Mouse (Mus musculus) lung, postnatal 10 days (tissue): ENCODE data around the gene Btrc.

Experiments used
- DNase-seq: peaks from one replicate; pipeline ENCODE4 v3.0.0; 2021

Btrc gene

GRCm38 (mm10) chr19:45535929-45536328, 172.4 kb downstream of the Btrc start:
- DNase-seq, result no peak

DNA sequence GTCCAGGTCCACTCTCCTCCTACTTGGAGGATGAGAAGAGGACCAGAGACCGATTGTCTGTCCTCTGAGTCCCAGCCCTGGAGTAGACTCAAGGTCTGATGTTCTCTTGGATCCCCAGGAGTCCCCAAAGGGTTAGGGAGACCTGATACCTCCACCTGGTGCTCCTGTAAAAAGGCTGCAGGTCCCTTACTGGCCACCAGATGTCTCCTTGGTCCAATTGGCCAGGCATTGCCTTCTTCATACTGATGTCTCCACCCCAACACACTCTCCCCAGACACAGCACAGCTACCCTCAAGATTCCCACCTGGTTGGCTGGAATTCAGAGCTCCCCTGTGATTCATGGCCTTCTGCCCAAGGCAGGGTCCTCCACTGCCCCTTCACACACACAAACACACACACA, 174.0 kb downstream of the Btrc start:
- peak; percentile 76 for DNase-seq

DNA sequence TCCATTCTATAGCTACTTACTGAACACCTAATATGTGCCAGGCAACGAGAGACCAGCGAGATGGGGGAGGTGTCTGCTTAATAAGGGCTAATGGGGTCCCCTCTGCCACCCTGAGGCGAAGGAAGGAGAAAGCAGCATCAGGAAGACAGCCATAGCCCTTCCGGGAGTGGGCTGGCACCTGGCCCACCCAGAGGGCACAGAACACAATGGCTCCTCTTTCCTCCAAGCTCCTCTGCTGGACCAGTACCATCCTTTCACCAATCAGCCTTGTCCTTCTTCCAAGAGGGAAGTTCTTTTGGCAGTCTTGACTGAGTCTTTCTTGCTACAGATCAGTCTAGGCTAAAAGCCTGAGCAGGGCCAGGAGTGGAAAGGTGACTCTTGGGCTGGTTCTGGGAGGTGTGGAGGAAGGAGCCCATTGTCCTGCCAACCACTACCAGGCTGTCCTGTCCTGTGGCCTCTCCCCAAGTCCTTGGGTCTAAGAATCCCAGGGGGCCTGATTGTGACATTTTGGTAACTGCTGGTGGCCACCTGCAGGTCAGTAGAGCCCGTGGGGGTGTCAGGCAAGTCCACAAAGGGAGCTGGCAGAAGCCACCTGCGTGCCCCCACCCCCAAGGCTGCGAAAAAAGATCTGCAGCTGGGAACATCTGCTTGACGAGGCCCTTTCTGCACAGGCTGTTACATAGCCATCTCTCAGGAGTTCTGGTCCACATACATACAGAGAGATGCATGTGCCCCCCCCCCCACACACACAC, 177.3 kb downstream of the Btrc start:
- no peak for DNase-seq

DNA sequence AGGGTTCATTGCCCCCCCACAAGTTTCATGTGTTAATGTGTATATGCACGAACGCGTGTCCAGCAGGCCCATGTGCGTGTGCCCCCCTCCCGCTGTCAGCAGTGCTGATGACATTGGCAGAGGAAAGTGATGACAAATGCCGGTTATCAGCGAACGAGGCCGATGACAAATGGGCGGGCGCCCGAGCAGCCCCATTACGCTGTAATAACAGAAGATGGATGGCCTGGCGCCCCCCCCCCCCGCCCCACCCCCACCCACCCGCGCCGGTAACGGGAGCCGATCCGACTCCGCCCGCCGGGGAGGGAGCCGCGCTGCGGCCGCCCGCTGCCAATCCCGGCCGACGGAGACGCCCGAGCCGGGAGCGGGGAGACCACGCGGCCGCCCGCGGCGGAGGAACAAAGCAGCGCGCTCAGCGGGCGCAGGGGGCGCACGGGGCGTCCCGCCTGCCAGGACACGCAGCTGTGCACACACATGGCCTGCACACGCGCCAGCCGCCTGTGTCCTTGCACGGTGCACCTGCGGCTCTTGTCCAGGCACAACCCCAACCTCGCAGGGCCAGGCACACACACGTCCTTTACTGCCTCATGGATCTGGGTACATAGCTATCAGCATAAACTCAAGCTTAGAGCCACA, 178.0 kb downstream of the Btrc start:
- peak; percentile 53 for DNase-seq

DNA sequence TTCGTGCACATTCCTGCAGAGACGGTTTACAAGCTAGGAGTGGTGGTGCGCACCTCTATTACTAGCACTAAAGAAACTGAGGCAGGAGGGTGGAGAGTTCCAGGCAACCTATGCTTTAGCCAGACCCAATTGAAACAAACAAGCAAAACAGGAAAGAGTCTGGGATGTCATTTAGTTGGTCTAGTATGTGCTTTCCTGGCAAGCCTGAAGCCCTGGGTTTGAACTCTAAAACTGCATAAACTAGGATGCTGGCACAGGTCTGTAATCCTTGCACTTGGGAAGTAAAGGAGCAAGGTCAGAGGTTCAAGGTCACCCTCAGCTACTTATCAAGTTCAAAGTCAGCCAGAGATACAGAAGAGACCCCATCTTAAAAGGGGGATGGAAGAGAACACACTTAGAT, 178.5 kb downstream of the Btrc start:
- no peak for DNase-seq

DNA sequence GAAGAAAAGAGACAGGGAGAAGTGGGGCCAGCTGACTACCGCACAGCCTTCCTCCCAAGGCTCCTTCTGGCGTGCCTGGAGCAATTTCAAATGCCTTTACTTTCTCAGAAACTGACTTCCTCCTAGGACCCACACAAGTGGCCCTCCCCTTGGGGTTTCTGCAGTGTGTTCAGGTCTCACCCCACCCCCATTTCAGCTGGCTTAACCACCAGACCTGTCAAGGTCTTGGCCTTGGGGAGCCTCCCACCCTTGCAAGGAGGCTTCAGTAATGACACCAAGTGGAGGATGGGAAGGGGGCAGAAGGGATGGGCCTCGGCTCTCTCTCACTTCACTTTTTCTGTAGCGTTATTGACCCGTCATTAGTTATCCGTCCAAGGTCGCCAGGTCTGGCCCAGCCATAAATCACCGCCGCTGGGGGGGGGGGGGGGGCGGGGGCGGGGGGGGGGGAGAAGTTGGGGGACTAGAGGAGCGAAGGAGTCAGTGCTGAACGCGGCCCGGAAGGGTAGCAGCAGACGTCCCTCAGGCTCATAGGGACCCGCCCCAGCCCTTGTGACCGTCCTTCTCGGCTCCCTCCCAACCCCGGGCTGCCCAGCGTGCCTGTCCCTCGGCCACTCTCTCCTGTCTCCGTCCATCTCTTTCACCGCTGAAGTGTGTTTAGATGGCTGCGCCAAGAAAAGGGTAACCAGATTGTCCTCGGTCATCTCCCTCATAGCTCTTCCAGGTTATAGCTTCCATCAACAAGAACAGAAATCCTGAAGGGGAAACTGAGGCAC, 180.8 kb downstream of the Btrc start:
- DNase-seq, result peak; percentile 42

- DNase-seq, result peak; percentile 90
Measured at GRCm38 (mm10) chr19:45544925-45545321, 181.4 kb downstream of the Btrc start.

DNA sequence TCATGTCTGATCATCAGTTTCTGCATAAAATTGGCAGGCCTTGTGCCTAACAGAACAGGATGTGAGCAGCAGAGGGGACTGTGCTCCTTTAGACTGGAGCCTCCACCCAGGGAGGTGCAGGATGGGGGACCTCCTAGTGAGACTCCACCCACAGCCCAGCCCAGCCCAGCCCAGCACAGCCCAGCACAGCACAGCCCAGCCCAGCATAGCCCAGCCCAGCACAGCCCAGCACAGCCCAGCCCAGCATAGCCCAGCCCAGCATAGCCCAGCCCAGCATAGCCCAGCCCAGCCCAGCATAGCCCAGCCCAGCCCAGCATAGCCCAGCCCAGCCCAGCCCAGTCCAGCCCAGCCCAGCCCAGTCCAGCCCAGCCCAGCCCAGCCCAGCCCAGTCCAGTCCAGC, 184.7 kb downstream of the Btrc start:
- DNase-seq, result peak; percentile 35

- DNase-seq, result no peak
Measured at GRCm38 (mm10) chr19:45549128-45549915, 185.8 kb downstream of the Btrc start.

- DNase-seq, result peak; percentile 54
Measured at GRCm38 (mm10) chr19:45549948-45550347, 186.4 kb downstream of the Btrc start.

DNA sequence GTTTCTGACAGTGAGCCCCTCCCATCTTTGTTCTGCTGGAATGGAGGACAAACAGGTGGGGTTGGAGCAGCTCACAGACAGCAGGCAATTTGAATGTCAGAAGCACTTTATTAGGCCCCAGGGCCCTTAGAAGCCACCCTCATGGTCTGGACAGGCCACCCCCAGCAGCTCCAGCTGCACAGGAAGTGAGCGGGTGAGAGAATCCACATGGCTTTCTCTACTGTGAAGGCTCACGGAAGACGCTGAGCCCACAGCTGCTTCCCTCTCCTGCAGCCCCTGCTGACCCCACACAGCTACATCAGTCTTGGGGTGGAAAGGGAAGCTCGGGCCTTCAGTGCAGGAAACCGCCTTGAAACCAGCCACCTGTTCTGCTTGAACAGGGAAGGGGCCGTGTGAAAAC, 188.7 kb downstream of the Btrc start:
- DNase-seq, result peak; percentile 55

- DNase-seq, result peak; percentile 60
Measured at GRCm38 (mm10) chr19:45554136-45554535, 190.6 kb downstream of the Btrc start.

- DNase-seq, result peak; percentile 92
Measured at GRCm38 (mm10) chr19:45560153-45560890, 196.8 kb downstream of the Btrc start, which contains the start of the genes Poll and Gm17018. Gene Poll (minus strand): TSS chr19:45560531. Gene Gm17018 (plus strand): TSS chr19:45560615.

- DNase-seq, result no peak
Measured at GRCm38 (mm10) chr19:45565925-45566715, 202.6 kb downstream of the Btrc start.

DNA sequence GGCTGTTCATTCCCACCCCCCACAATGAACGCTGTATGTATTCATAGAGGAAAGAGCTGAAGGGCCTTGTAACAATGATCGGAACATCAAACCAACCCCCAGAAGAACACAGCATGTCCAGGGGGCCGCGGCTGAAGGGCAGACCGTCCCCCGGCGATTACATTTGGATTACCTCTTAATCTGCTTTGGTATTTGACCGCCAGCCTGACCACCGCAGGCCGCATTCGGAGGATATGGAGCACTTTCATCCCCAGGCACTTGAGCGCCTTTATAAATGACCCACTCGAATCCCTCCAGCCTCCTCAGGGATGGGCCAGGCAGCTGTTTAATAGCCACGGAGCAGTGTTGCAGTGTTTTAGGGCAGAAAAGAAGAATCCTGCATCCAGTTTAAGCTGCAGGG, 203.8 kb downstream of the Btrc start:
- DNase-seq, result no peak

- no peak for DNase-seq
Measured at GRCm38 (mm10) chr19:45573033-45573432, 209.5 kb downstream of the Btrc start.

GRCm38 (mm10) chr19:45573861-45574267, 210.3 kb downstream of the Btrc start:
- peak; percentile 89 for DNase-seq

- peak; percentile 34 for DNase-seq
Measured at GRCm38 (mm10) chr19:45574339-45574898, 210.9 kb downstream of the Btrc start.

GRCm38 (mm10) chr19:45574941-45575631, 211.6 kb downstream of the Btrc start:
- DNase-seq, result peak; percentile 56

DNA sequence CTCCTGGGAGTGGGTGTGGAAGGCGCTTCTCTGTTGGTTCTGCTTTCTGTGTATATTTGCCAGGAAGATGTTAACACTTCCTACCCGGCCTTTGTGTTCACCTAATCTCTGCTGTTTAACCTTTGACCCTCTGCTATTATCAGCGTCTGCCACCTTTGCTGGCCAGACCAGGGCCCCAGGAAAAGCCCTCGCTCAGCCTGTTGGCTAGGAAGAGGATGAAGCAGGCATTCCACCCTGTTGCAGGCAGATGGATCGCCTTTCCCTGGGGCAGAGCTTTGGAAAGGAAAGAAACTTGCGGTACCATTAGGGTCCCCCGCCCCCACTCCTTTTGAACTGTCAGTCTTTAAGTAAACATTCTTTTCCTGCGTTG, 212.1 kb downstream of the Btrc start:
- DNase-seq, result peak; percentile 51
